Mouse (Mus musculus) forebrain, embryonic 16.5 days (tissue): ENCODE results near the gene Cma1. TPM values are rescaled to one million over a fixed set of nuclear protein-coding genes. Genes with fewer than 3 reads are reported as not detected.
"Not testable (repeated sequence)": the region's sequence is repeated elsewhere in the genome, so short reads cannot be mapped to it uniquely, and the experiment has no call there.

ENCODE experiments used
- ATAC-seq: fragments of 200-750 bp; cut with Nextera tagmentation; 2 replicates; pipeline ENCODE4 v1.8.0; 2017; ENCODE audit warnings: mild to moderate bottlenecking, moderate library complexity
- H3K27ac ChIP-seq: fragments of 300-500 bp; sonication (generic); 2 replicates; pipeline ENCODE4 v1.5.1; 2014; ENCODE audit warnings: low read length, control low read depth
- H3K27me3 ChIP-seq: fragments of 300-500 bp; sonication (generic); replicated peaks from 2 replicates; pipeline ENCODE4 v1.6.1; 2014; ENCODE audit warnings: low read length; ENCODE audit not compliant: control insufficient read depth, insufficient read depth
- H3K36me3 ChIP-seq: fragments of 300-500 bp; sonication (generic); 2 replicates; pipeline ENCODE4 v1.6.1; 2014; ENCODE audit not compliant: control insufficient read depth, insufficient read depth
- H3K4me1 ChIP-seq: fragments of 300-500 bp; sonication (generic); replicated peaks from 2 replicates; pipeline ENCODE4 v1.6.1; 2014; ENCODE audit warnings: low read length; ENCODE audit not compliant: control insufficient read depth, insufficient read depth
- H3K4me2 ChIP-seq: fragments of 300-500 bp; sonication (generic); 2 replicates; pipeline ENCODE4 v1.6.1; 2014; ENCODE audit warnings: mild to moderate bottlenecking, low read length, control low read depth
- H3K4me3 ChIP-seq: fragments of 300-500 bp; sonication (generic); replicated peaks from 2 replicates; pipeline ENCODE4 v1.5.1; 2014; ENCODE audit warnings: mild to moderate bottlenecking, low read length, control low read depth
- H3K9ac ChIP-seq: fragments of 300-500 bp; sonication (generic); replicated peaks from 2 replicates; pipeline ENCODE4 v1.6.1; 2014; ENCODE audit warnings: low read depth, low read length, control low read depth
- H3K9me3 ChIP-seq: fragments of 300-500 bp; sonication (generic); 2 replicates; pipeline ENCODE4 v1.6.1; 2016; ENCODE audit warnings: low read length; ENCODE audit not compliant: control insufficient read depth
- WGBS: fragments of 180-500 bp; shearing (Covaris S2); extraction: QIAGEN DNeasy Blood & Tissue Kit; methylation state at CpG from one replicate; pipeline ENCODE4 v1.1.7; 2014; 5-methylcytosine and 5-hydroxymethylcytosine counted together
- polyA plus RNA-seq: library from polyadenylated mRNA; unstranded; fragments of >200 nt; fragmentation: Nextera tagmentation; extraction: Ambion mirVana; gene quantifications from 2 replicates; pipeline ENCODE4 v1.2.1, GENCODE M21; 2015

Cma1 gene
- 0.27 and 0.61 TPM in 2 replicates for polyA plus RNA-seq

- Histone ChIP-seq H3K4me1 (no peaks in the 10 kb centered on the region), H3K4me2 (no peak within 1 kb of the TSS), H3K9me3 (no peaks in the 10 kb centered on the region), H3K4me3 (no peak within 1 kb of the TSS), H3K36me3 (no peaks in the 10 kb centered on the region), H3K27me3 (no peaks in the 10 kb centered on the region), H3K27ac (no peak within 1 kb of the TSS), H3K9ac (no peak within 1 kb of the TSS)
- 89% methylated on average over 4 of the region's 4 CpGs for WGBS
- no peak for ATAC-seq
Measured at GRCm38 (mm10) chr14:55944575-55944974, at the start of gene Cma1. TSS of gene Cma1 (minus strand) at chr14:55944675.

- not testable (repeated sequence) for ATAC-seq, H3K9ac ChIP-seq, H3K4me3 ChIP-seq, H3K36me3 ChIP-seq, H3K4me2 ChIP-seq, H3K9me3 ChIP-seq, H3K27ac ChIP-seq, H3K4me1 ChIP-seq, H3K27me3 ChIP-seq
- 94% methylated on average over 1 of the region's 3 CpGs for WGBS
Measured at GRCm38 (mm10) chr14:55987464-55987863, 43.0 kb upstream of the Cma1 start.

- not testable (repeated sequence) for H3K4me2 ChIP-seq, H3K4me1 ChIP-seq, H3K27me3 ChIP-seq, H3K4me3 ChIP-seq, H3K27ac ChIP-seq, H3K9ac ChIP-seq, ATAC-seq, H3K36me3 ChIP-seq, H3K9me3 ChIP-seq
- 53% methylated on average over 2 of the region's 2 CpGs for WGBS
Measured at GRCm38 (mm10) chr14:55963900-55964299, 19.4 kb upstream of the Cma1 start.

- Histone ChIP-seq H3K36me3 (no peaks in the 10 kb centered on the region), H3K9ac (no peak overlapping the region), H3K27me3 (no peaks in the 10 kb centered on the region), H3K4me2 (no peak overlapping the region), H3K9me3 (no peaks in the 10 kb centered on the region), H3K4me1 (no peaks in the 10 kb centered on the region), H3K27ac (no peak overlapping the region), H3K4me3 (no peak overlapping the region)
- WGBS = 0% methylated on average over 1 of the region's 1 CpGs
- ATAC-seq = no peak
Measured at GRCm38 (mm10) chr14:55963263-55963662, 18.8 kb upstream of the Cma1 start.

GRCm38 (mm10) chr14:55950346-55951030 is 6.0 kb upstream of the Cma1 start, which contains the start of gene Cma2:
TSS of gene Cma2 (plus strand) at chr14:55950980.
- H3K4me3 ChIP-seq = no peak within 1 kb of the TSS
- H3K4me2 ChIP-seq = no peak within 1 kb of the TSS
- H3K4me1 ChIP-seq = no peaks in the 10 kb centered on the region
- no peak for ATAC-seq
- H3K9ac ChIP-seq = no peak within 1 kb of the TSS
- no peak within 1 kb of the TSS for H3K27ac ChIP-seq
- WGBS = 84% methylated on average over 6 of the region's 6 CpGs
- H3K36me3 ChIP-seq = no peaks in the 10 kb centered on the region
- no peaks in the 10 kb centered on the region for H3K9me3 ChIP-seq
- H3K27me3 ChIP-seq = no peaks in the 10 kb centered on the region

GRCm38 (mm10) chr14:55946269-55946969 is 1.9 kb upstream of the Cma1 start:
- H3K9ac ChIP-seq = no peak overlapping the region
- no peak for ATAC-seq
- H3K4me3 ChIP-seq = no peak overlapping the region
- no peak overlapping the region for H3K4me2 ChIP-seq
- 89% methylated on average over 2 of the region's 2 CpGs for WGBS
- no peak overlapping the region for H3K27ac ChIP-seq
- no peaks in the 10 kb centered on the region for H3K9me3 ChIP-seq
- no peaks in the 10 kb centered on the region for H3K4me1 ChIP-seq
- no peaks in the 10 kb centered on the region for H3K27me3 ChIP-seq
- H3K36me3 ChIP-seq = no peaks in the 10 kb centered on the region

GRCm38 (mm10) chr14:55943601-55944000 is 874 bp downstream of the Cma1 start:
- H3K27ac ChIP-seq = no peak overlapping the region
- WGBS = 85% methylated on average over 11 of the region's 11 CpGs
- no peak overlapping the region for H3K4me2 ChIP-seq
- no peaks in the 10 kb centered on the region for H3K27me3 ChIP-seq
- H3K9ac ChIP-seq = no peak overlapping the region
- H3K9me3 ChIP-seq = no peaks in the 10 kb centered on the region
- H3K36me3 ChIP-seq = no peaks in the 10 kb centered on the region
- ATAC-seq = no peak
- H3K4me3 ChIP-seq = no peak overlapping the region
- no peaks in the 10 kb centered on the region for H3K4me1 ChIP-seq

- Histone ChIP-seq H3K4me1 (no peaks in the 10 kb centered on the region), H3K36me3 (no peaks in the 10 kb centered on the region), H3K9ac (no peak overlapping the region), H3K4me2 (no peak overlapping the region), H3K9me3 (no peaks in the 10 kb centered on the region), H3K27ac (no peak overlapping the region), H3K27me3 (no peaks in the 10 kb centered on the region), H3K4me3 (no peak overlapping the region)
- no peak for ATAC-seq
- 57% methylated on average over 7 of the region's 7 CpGs for WGBS
Measured at GRCm38 (mm10) chr14:55940070-55940800, 4.2 kb downstream of the Cma1 start.

GRCm38 (mm10) chr14:55933586-55933985 is 10.9 kb downstream of the Cma1 start:
- 65% methylated on average over 7 of the region's 7 CpGs for WGBS
- Histone ChIP-seq H3K9me3 (no peaks in the 10 kb centered on the region), H3K4me2 (no peak overlapping the region), H3K27me3 (no peaks in the 10 kb centered on the region), H3K36me3 (no peaks in the 10 kb centered on the region), H3K4me1 (no peaks in the 10 kb centered on the region), H3K9ac (no peak overlapping the region), H3K4me3 (no peak overlapping the region), H3K27ac (no peak overlapping the region)
- no peak for ATAC-seq
